Mouse (Mus musculus): ENCODE measurements around the gene B230118H07Rik. TPM values are rescaled to one million over a fixed set of nuclear protein-coding genes. Genes with fewer than 3 reads are reported as not detected.

Gene B230118H07Rik
- polyA plus RNA-seq, 1 experiment from 2014 or later = 58.7 TPM

GRCm38 (mm10) chr2:101665703-101666092 is 16.4 kb upstream of the B230118H07Rik start:
- H3K9me3 ChIP-seq (replicated peaks) = no peaks in the 10 kb centered on the region
- WGBS = 89% methylated on average over 3 of the region's 3 CpGs
- no peak overlapping the region for H3K4me3 ChIP-seq (replicated peaks)
- ATAC-seq (replicated peaks; ENCODE audit: low FRiP score) = no peak
- no peaks in the 10 kb centered on the region for H3K36me3 ChIP-seq
- no peak overlapping the region for H3K27ac ChIP-seq
- H3K27me3 ChIP-seq = 0 out of 2 replicates have a peak, but pooled peaks cover 3% of the 10 kb centered on the region
- no peak overlapping the region for H3K9ac ChIP-seq
- peaks cover 3% of the 10 kb centered on the region; the same call in 1 of the 2 replicates for H3K4me1 ChIP-seq
- no peak overlapping the region for H3K4me2 ChIP-seq

GRCm38 (mm10) chr2:101665058-101665702 is 15.8 kb upstream of the B230118H07Rik start:
- no peak overlapping the region for H3K4me3 ChIP-seq (replicated peaks)
- no peaks in the 10 kb centered on the region for H3K36me3 ChIP-seq
- H3K4me2 ChIP-seq = no peak overlapping the region
- H3K27me3 ChIP-seq = 0 out of 2 replicates have a peak, but pooled peaks cover 3% of the 10 kb centered on the region
- no peaks in the 10 kb centered on the region for H3K9me3 ChIP-seq (replicated peaks)
- H3K27ac ChIP-seq = no peak overlapping the region
- no peak overlapping the region for H3K9ac ChIP-seq
- peaks cover 3% of the 10 kb centered on the region; the same call in 1 of the 2 replicates for H3K4me1 ChIP-seq
- peak; percentile 73 for ATAC-seq (replicated peaks; ENCODE audit: low FRiP score)
- 21% methylated on average over 9 of the region's 9 CpGs for WGBS

- Histone ChIP-seq H3K27me3 (peaks cover 3% of the 10 kb centered on the region; the same call in 1 of the 2 replicates), H3K27ac (no peak overlapping the region), H3K9ac (no peak overlapping the region), H3K36me3 (no peaks in the 10 kb centered on the region), H3K9me3 (replicated peaks) (no peaks in the 10 kb centered on the region), H3K4me2 (no peak overlapping the region), H3K4me1 (peaks cover 3% of the 10 kb centered on the region; the same call in 1 of the 2 replicates), H3K4me3 (replicated peaks) (no peak overlapping the region)
- ATAC-seq (replicated peaks; ENCODE audit: low FRiP score) = no peak
- 74% methylated on average over 2 of the region's 2 CpGs for WGBS
These were observed 11.2 kb upstream of the B230118H07Rik start for GRCm38 (mm10) chr2:101660536-101660935.

- peak; percentile 60; the same call in 1 of the 2 replicates for ATAC-seq (replicated peaks; ENCODE audit: low FRiP score)
- H3K4me1 ChIP-seq = peaks cover 10% of the 10 kb centered on the region; the same call in 1 of the 2 replicates
- no peak overlapping the region for H3K9ac ChIP-seq
- H3K27ac ChIP-seq = no peak overlapping the region
- H3K27me3 ChIP-seq = no peaks in the 10 kb centered on the region; the same call in 1 of the 2 replicates
- H3K9me3 ChIP-seq (replicated peaks) = no peaks in the 10 kb centered on the region
- peak overlapping the region; percentile 26 for H3K4me3 ChIP-seq (replicated peaks)
- 17% methylated on average over 14 of the region's 14 CpGs for WGBS
- H3K36me3 ChIP-seq = no peaks in the 10 kb centered on the region
- peak overlapping the region; percentile 58 for H3K4me2 ChIP-seq
These were observed 3.7 kb upstream of the B230118H07Rik start for GRCm38 (mm10) chr2:101652921-101653597.

GRCm38 (mm10) chr2:101652204-101652920 is 3.0 kb upstream of the B230118H07Rik start:
- H3K9me3 ChIP-seq (replicated peaks) = no peaks in the 10 kb centered on the region
- peak overlapping the region; percentile 26 for H3K4me3 ChIP-seq (replicated peaks)
- no peaks in the 10 kb centered on the region; the same call in 1 of the 2 replicates for H3K27me3 ChIP-seq
- H3K36me3 ChIP-seq = no peaks in the 10 kb centered on the region
- H3K27ac ChIP-seq = no peak overlapping the region
- ATAC-seq (replicated peaks; ENCODE audit: low FRiP score) = peak; percentile 52; the same call in 1 of the 2 replicates
- H3K4me1 ChIP-seq = peaks cover 10% of the 10 kb centered on the region; the same call in 1 of the 2 replicates
- H3K9ac ChIP-seq = no peak overlapping the region
- peak overlapping the region; percentile 58 for H3K4me2 ChIP-seq
- WGBS = 41% methylated on average over 14 of the region's 14 CpGs

- no peak overlapping the region for H3K4me2 ChIP-seq
- no peak overlapping the region for H3K9ac ChIP-seq
- no peaks in the 10 kb centered on the region; the same call in 1 of the 2 replicates for H3K27me3 ChIP-seq
- H3K27ac ChIP-seq = no peak overlapping the region
- peaks cover 10% of the 10 kb centered on the region; the same call in 1 of the 2 replicates for H3K4me1 ChIP-seq
- 54% methylated on average over 1 of the region's 1 CpGs for WGBS
- H3K9me3 ChIP-seq (replicated peaks) = no peaks in the 10 kb centered on the region
- H3K4me3 ChIP-seq (replicated peaks) = no peak overlapping the region
- no peaks in the 10 kb centered on the region for H3K36me3 ChIP-seq
- ATAC-seq (replicated peaks; ENCODE audit: low FRiP score) = no peak
These were observed 1.1 kb upstream of the B230118H07Rik start for GRCm38 (mm10) chr2:101650446-101650845.

- H3K9ac ChIP-seq = no peak overlapping the region
These were observed 971 bp downstream of the B230118H07Rik start for GRCm38 (mm10) chr2:101648361-101648760.

GRCm38 (mm10) chr2:101645841-101646240 is 3.5 kb downstream of the B230118H07Rik start:
- H3K27ac ChIP-seq = no peak overlapping the region
- 0 out of 2 replicates have a peak, but pooled peaks cover 4% of the 10 kb centered on the region for H3K4me1 ChIP-seq
- 89% methylated on average over 1 of the region's 1 CpGs for WGBS
- no peak overlapping the region for H3K9ac ChIP-seq
- no peak for ATAC-seq (replicated peaks; ENCODE audit: low FRiP score)
- H3K9me3 ChIP-seq (replicated peaks) = no peaks in the 10 kb centered on the region
- no peaks in the 10 kb centered on the region for H3K36me3 ChIP-seq
- H3K4me3 ChIP-seq (replicated peaks) = no peak overlapping the region
- H3K4me2 ChIP-seq = no peak overlapping the region
- H3K27me3 ChIP-seq = no peaks in the 10 kb centered on the region

More at GRCm38 (mm10) chr2:101648361-101648760, 971 bp downstream of the B230118H07Rik start:
- Histone ChIP-seq H3K27me3 (no peaks in the 10 kb centered on the region; the same call in 1 of the 2 replicates), H3K27ac (no peak overlapping the region), H3K4me1 (peaks cover 10% of the 10 kb centered on the region; the same call in 1 of the 2 replicates), H3K9me3 (replicated peaks) (no peaks in the 10 kb centered on the region), H3K4me3 (replicated peaks) (no peak overlapping the region), H3K36me3 (no peaks in the 10 kb centered on the region), H3K4me2 (no peak overlapping the region)
- WGBS = 68% methylated on average over 2 of the region's 2 CpGs
- ATAC-seq (replicated peaks; ENCODE audit: low FRiP score) = no peak

- Histone ChIP-seq H3K4me3 (replicated peaks) (no peak overlapping the region), H3K4me2 (no peak overlapping the region), H3K9ac (no peak overlapping the region), H3K9me3 (replicated peaks) (no peaks in the 10 kb centered on the region), H3K27me3 (no peaks in the 10 kb centered on the region), H3K4me1 (peaks cover 5% of the 10 kb centered on the region; the same call in 1 of the 2 replicates), H3K36me3 (no peaks in the 10 kb centered on the region), H3K27ac (no peak overlapping the region)
- no peak for ATAC-seq (replicated peaks; ENCODE audit: low FRiP score)
- WGBS = 79% methylated on average over 3 of the region's 3 CpGs
These were observed 9.4 kb downstream of the B230118H07Rik start for GRCm38 (mm10) chr2:101639840-101640350.

GRCm38 (mm10) chr2:101638979-101639839 is 10.1 kb downstream of the B230118H07Rik start:
- Histone ChIP-seq H3K9me3 (replicated peaks) (no peaks in the 10 kb centered on the region), H3K27ac (no peak overlapping the region), H3K4me3 (replicated peaks) (no peak overlapping the region), H3K9ac (no peak overlapping the region), H3K36me3 (no peaks in the 10 kb centered on the region), H3K4me2 (no peak overlapping the region), H3K4me1 (peaks cover 5% of the 10 kb centered on the region; the same call in 1 of the 2 replicates), H3K27me3 (no peaks in the 10 kb centered on the region)
- WGBS = 26% methylated on average over 7 of the region's 7 CpGs
- ATAC-seq (replicated peaks; ENCODE audit: low FRiP score) = no peak
